Mouse (Mus musculus): ENCODE measurements around the gene Scarb1.

The Scarb1 gene

GRCm38 (mm10) chr5:125330656-125331055 is 10.2 kb downstream of the Scarb1 start:
- no peak for DNase-seq

DNA sequence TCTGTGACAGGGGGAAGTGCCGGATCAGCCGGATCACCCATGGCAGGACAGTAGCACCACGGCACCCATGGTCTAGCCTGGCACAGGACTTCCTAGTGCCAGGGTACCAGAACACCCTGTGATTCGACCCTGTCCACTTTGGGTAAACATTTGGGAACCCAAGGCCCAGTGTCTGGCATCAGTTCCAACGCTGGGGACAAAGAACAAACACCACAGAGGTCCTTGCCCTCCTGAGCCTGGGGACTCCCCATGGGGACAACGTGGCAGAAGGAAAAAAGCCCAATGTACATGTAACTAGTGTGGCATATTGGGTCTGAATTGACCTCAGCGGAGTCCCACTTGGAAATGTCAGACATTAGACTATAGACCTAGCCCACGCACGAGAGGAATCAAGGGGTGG is 10.7 kb downstream of the Scarb1 start:
- DNase-seq, result no peak

GRCm38 (mm10) chr5:125327596-125328385 is 13.1 kb downstream of the Scarb1 start:
- peak; percentile 21 for DNase-seq

DNA sequence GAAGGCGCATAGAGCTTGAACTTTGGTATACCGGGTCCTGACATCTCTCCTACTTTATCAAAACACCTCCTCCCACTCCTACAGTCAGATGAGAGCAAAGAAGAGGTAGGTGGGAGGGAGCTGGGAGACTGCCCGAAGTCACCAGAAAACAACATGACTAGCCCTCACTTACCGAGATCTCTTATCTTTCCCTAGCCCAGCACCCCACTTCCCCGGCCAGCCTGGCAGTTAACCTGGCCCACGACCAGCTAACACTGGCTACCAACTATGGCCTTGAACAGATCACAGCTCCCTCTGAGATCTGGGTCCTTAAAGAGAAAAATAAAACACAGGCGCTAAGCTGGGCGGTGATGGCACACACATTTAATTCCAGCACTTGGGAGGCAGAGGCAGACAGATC is 14.5 kb downstream of the Scarb1 start:
- no peak for DNase-seq

DNA sequence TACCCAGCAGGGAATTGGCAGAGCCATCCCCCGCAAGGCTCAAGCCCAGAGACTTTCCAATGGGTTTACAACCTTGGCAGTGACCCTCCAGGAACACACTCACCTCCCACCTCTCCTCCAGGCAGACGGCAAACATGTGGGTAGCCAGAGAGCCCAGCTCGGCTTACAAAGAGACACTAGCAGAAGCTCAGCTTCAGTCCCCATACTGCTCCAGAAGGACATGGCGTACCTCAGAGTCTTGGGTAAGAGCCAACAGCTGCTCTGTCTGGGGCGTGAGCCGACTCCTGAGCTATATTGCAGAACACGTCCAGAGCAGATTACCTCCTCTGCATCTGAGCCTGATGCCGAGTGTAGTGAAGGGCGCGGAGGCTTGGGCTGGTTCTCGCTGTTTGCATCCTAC is 15.0 kb downstream of the Scarb1 start:
- DNase-seq, result no peak

- no peak for DNase-seq
Observed at GRCm38 (mm10) chr5:125325285-125325684, 15.6 kb downstream of the Scarb1 start.

GRCm38 (mm10) chr5:125323939-125324480 is 16.9 kb downstream of the Scarb1 start:
- no peak for DNase-seq

DNA sequence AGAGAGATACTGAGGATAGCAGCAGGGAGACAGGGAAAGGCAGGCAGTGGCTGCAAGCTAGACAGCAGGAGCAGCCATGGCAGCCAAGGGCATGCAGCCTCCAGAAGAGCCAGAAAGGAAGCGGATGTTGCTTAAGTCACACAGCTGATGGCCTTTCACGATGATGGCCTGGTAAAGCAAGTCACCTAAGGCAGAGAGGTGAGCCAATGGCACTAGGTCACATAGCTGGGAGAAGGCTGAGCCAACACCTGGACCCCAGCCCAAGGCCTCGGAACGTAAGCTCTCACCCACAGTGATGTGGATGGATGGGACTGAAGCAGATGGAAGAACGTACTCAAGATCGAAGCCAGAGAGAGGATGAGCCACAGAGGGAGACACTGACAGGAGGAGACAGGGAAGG is 17.8 kb downstream of the Scarb1 start:
- DNase-seq, result no peak

DNA sequence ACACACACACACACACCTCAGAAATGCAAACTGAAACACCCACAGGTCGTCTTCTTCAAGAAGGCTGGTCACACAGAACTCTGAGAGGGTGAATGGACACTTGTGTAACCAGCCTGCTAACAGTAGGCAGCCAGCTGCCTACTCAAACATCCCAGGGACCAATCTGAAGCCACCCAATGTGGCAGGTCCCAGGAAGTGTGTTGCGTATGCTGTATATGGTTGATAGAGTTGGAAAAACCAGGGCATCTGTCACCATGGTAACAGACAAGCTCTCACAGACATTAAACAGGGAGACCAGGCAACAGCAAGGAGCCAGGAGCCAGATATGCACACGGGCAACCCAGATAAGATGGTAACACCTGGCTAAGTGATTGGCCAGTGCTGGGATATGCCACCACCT is 19.1 kb downstream of the Scarb1 start:
- no peak for DNase-seq

GRCm38 (mm10) chr5:125319057-125319800 is 21.7 kb downstream of the Scarb1 start:
- DNase-seq, result no peak

GRCm38 (mm10) chr5:125317953-125318352 is 22.9 kb downstream of the Scarb1 start:
- DNase-seq, result no peak

GRCm38 (mm10) chr5:125317296-125317695 is 23.6 kb downstream of the Scarb1 start:
- no peak for DNase-seq

DNA sequence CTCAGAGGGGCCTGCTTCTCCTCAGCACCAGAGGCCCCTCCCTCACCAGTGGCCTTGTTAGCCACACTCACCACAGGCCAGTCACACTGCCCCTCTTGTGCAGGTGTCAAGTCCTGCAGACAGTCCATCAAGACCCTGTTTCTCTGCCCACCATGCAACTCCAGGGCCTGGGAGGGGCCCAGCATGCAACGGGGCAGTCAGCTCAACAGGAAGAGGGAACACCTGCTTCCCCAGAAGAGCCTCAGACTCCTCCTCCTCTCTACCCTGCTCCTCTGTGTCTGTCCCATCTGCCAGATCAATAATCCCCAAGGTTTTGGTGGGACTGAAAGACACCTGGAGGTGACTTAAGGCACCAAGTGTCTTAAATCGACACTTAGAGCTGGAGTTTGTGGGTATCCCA is 24.1 kb downstream of the Scarb1 start:
- DNase-seq, result no peak

DNA sequence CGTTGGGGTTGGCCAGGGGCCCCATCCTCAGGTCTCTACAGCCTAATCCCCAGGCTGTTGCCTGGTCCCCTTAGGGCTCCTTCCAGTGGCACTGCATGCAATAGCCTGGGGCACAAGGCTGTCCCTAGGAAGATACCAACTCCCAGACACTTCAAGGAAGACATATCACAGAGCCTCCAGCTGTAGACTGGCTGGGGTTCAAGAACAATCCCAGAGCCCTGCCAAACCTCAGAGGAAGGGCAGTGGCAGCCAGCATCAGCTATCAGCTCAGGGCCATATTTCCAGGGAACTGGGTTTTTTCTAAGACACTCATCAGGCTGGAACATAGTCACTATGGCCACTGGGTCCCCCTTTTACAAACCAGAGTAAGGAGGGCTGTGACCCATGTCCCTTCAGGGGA is 25.8 kb downstream of the Scarb1 start:
- no peak for DNase-seq

DNA sequence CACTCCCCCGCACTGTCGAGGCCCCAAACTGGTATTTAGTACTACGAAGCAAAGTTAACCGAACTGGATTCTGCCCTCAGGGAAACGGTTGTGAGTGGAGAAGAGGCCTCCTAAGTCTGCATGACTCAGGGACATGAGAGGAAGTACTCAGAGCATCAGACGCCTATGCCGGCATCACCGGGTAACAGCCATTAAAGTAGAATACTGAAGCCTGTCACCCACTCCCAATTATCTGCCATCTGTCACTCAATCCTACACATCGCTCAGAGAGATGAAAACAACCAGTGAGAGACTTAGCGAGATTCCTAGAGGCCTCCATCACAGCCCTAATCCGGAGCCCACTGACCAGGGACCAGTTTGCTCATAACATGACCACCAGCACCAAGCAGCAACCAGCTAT is 26.9 kb downstream of the Scarb1 start:
- no peak for DNase-seq

- no peak for DNase-seq
Observed at GRCm38 (mm10) chr5:125312970-125313597, 27.8 kb downstream of the Scarb1 start.

DNA sequence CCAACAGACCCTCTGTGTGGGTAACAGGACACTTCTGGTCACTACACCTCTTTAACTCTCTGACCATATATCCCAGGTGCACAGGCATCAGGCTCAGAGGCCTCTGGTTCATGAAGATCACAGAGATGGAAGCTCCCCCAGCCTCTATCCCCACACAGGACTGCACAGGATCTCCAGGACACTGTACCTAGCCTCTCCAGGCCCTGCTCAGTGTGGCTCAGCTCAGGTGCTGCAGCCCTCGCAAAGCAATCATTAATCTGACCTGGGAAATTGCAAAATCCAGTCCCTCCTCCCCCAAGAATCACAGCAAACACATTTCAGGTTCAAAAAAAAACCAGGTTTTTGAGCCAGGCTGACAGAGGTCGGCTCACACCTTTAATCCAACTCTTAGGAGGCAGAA is 29.9 kb downstream of the Scarb1 start:
- peak; percentile 26 for DNase-seq

- DNase-seq, result no peak
Observed at GRCm38 (mm10) chr5:125309193-125309592, 31.7 kb downstream of the Scarb1 start.

- no peak for DNase-seq
Observed at GRCm38 (mm10) chr5:125306824-125307223, 34.1 kb downstream of the Scarb1 start.

- DNase-seq, result no peak
Observed at GRCm38 (mm10) chr5:125306372-125306771, 34.5 kb downstream of the Scarb1 start.

- DNase-seq, result peak; percentile 37
Observed at GRCm38 (mm10) chr5:125305229-125306081, 35.4 kb downstream of the Scarb1 start.

- DNase-seq, result peak; percentile 77
Observed at GRCm38 (mm10) chr5:125304245-125304856, 36.5 kb downstream of the Scarb1 start.
